Mouse (Mus musculus): ENCODE results near the gene Snupn.

Snupn gene

DNA sequence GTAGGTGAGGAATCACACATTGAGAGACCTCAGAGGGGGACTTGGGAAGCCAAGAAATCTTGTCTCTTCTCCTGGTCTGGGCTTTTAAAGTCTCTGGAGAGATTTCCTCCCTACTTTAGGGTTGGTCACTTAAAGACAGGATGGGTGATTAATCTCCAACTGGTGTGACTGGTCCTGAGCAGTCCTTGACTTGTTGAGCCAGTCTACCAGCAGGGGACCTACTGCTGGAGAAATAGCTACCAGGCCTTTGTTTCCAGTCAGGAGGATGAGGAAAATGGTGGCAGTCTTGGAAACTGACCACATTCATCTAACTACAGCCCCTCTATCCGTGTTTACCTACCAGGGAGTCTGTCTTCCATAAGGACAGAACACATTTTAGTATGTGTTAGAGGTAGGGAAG is 61.7 kb downstream of the Snupn start:
- no peak for DNase-seq (ENCODE audit: low read depth, low spot score)

DNA sequence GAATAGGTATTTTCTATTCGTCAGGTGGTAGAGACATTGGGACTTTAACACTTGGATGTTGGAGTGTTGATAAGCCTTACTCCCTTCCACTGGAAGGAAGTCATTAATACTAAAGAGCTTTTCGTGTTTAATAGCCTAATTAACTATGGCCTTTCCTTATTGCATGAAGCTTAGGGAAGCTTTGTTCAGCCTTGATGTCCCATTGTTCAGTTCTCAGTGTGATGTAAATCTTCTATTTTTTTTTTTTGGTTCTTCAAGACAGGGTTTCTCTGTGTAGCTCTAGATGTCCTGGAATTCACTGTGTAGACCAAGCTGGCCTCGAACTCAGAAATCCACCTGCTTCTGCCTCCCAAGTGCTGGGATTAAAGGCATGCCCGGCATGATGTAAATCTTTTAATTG is 62.2 kb downstream of the Snupn start:
- DNase-seq (ENCODE audit: low read depth, low spot score) = no peak

DNA sequence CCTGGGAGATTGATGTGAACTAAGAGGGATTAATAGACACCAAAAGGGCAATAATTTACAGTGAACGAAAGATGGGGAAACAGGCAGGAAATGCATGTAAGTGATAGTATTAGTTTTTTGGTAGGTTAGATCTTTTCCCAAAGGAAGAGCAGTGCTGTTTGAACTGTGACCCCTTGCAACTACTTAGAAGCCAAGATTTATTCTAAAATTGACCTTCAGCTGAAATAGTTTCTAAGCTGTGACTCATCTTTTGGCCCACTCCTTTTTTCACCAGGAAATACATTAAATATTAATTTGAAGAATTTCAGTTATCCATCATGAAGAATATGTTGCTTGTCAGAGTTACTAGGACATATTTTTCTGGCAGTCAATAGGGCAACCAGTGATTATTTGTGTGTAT is 63.1 kb downstream of the Snupn start:
- no peak for DNase-seq (ENCODE audit: low read depth, low spot score)

DNA sequence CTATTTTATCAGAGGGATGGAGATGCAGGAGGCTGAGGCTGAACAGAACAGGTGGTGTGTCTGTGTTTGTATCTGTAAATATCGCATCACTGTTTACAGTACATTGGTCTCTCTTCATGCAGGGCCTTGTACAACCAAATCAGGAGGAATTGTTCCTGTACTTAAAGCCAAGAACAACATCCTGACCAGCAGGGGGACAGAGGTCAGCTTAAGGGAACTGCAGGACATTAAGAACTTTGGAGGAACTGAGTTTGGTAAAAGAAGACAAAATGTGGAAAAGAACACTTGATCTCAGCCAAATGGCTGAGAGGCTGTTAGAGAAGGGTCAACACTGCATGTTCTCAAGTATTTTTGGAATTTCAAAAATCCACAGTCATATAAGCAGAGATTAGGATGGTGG is 64.1 kb downstream of the Snupn start:
- DNase-seq (ENCODE audit: low read depth, low spot score) = no peak

DNA sequence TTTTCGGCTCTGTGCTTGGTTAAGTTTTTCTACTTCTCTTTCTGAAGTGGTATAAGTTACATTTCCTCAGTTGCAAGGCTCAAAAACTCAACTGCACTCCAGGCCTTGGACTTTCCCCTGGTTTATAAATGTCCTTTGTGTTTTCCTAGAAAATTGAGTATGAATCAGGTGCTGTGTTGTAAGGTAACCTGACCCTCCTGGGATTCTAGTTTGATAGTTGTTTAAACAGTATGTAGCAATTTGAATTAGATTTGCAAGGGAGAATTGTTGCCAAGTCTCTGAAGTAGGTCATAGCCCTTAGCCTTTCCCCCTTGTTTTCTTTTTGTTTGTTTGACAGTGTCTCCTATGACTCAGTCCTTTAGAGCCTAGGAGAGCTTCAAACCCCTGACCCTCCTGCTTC is 67.0 kb downstream of the Snupn start:
- DNase-seq (ENCODE audit: low read depth, low spot score) = no peak

DNA sequence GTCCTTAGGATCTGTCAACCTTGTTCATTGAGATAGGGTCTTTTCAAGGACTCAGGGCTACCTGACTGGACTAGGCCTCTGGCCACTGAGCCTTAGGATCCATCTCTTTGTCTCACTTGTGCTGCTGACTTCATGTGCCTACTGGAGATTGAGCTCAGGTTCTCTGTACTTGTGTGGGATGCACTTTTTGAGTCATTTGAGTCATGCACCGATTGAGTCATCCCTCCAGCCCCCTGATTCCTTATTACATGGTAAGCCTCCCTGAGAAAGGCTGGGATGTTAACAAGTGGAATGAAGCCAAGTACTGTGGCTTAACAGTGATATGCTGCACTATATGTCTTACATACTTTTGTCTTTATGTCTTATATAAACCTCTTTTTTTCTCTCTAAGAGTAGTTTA is 81.1 kb downstream of the Snupn start:
- no peak for DNase-seq (ENCODE audit: low read depth, low spot score)

Measured in A20 (cell line).